Mouse (Mus musculus): ENCODE measurements around the gene Col19a1.

Gene Col19a1

GRCm38 (mm10) chr1:24225825-24226526, 361.3 kb downstream of the Col19a1 start:
- no peak for DNase-seq

GRCm38 (mm10) chr1:24222981-24223612, 364.2 kb downstream of the Col19a1 start:
- no peak for DNase-seq

- DNase-seq, result no peak
These were observed 365.0 kb downstream of the Col19a1 start for GRCm38 (mm10) chr1:24222231-24222630.

GRCm38 (mm10) chr1:24219041-24219440, 368.2 kb downstream of the Col19a1 start:
- no peak for DNase-seq

Data from liver (tissue).